Mouse (Mus musculus) adrenal gland (tissue): ENCODE measurements around the gene Tmem39a.

Experiments
- intact Hi-C: fragments of 180-260 bp; cut with DNase I; formaldehyde crosslinking; loops from one replicate; pipeline ENCODE4 v1.15.1; 2025
- long read RNA-seq, 2 experiments: library from polyadenylated mRNA; unstranded; transcript quantifications; one replicate each; pipeline ENCODE4 v2.0.0; 2020; ENCODE audit warnings: borderline replicate concordance in 1 of 2; ENCODE audit not compliant: insufficient replicate concordance in 1 of 2

Gene Tmem39a
- long read RNA-seq, experiment 1, transcript Tmem39a-201 (9 exons, 2,871 nt), result major isoform, 12 of 17 reads
- long read RNA-seq, experiment 1, partial matches to known transcripts, result 0 of 17 reads
- long read RNA-seq, experiment 1, other reads (novel, unspliced or antisense), result 0 of 17 reads
- long read RNA-seq, experiment 2, transcript Tmem39a-201 (9 exons, 2,871 nt), result major isoform, 10 of 17 reads
- long read RNA-seq, experiment 2, partial matches to known transcripts, result 3 of 17 reads
- long read RNA-seq, experiment 2, other reads (novel, unspliced or antisense), result 1 of 17 reads

- intact Hi-C loops, result no loop called here
Measured at GRCm38 (mm10) chr16:38558221-38558748, at the start of gene Tmem39a. Gene Tmem39a (plus strand): TSS chr16:38558698.

DNA sequence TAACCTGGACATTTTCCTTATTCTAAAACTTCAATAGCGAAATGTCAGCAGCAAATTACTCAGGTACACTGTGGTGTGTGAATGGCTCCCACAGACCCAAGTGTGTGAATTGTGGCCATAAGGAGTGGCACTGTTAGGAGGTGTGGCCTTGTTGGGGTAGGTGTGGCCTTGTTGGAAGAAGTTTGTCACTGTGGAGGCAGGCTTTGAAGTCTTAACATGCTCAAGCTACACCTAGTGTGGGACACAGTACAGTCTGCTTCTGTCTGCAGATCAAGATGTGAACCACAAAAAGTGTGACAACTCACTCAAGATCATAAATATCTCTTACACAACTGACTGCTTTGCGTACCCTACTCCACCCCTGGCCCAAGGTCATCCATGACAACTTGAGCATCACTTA is 47.7 kb upstream of the Tmem39a start:
- intact Hi-C loops, result no loop called here

DNA sequence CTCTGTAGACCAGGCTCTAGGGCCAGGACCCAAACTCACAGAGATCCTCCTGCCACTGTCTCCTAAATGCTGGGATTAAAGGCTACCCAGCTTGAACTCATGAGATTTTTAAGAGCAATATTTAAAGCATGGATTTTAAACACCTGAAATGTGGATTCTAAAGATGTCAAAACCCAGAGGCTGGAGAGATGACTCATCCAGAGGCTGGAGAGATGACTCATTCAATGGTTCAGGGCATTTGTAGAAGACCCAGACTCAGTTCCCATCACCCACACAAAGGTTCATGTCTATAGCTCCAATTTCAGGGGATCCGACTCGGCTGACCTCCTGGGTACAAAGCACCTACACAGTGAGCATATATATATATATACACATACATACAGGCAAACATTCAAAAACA is 39.4 kb upstream of the Tmem39a start:
- intact Hi-C loops, result no loop called here

- intact Hi-C loops, result no loop called here
Measured at GRCm38 (mm10) chr16:38521211-38521987, 37.1 kb upstream of the Tmem39a start.

DNA sequence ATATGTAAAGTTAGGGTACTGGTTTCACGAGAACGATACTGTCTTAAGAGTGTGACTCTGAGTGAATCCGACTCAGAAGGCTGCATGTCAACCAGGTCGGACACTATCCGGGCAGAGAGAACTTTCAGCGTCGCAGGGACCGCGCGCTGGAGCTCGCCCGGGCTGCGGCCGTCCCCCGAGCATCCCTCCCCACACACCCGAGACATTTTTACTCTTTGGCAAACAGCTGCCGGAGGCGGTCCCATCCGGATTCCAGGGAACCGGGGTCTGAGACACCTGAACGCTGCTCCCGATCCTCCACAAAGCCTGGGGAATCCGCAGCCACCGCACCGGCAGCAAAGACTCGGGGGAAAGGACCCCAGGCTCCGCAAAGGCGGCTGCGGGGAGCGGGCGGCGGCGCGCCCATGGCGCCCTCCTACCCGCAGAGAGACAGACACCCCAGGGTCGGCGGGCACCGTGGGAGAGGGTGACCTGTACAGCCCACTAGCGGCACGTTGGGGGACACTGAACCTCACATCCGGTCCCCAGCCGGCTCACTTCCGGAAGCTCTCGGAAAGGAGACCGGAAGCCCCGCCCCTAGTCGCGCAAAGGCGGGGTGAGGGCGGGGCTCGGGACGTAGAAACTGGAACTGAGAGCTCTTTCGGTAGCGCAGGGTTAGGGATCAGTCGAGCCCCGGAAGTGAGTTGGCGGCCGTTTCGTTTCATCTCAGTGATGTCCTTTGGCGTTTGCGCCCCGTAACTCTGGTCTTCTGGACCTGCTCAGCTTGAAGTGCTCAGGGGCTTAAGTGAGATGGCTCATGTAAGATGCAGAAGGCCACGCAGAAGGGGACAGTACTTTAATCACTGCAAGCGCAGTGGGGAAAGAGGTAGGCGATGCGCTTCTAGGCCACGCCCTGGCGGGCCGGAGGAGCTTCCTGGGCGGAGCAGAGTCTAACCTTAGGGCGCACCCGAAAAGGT is 36.1 kb upstream of the Tmem39a start, which contains the start of gene Timmdc1:
Timmdc1 (minus strand) TSS at position 535 of the 956 bp plus-strand sequence.
- intact Hi-C loops, result no loop called here

- intact Hi-C loops, result no loop called here
Measured at GRCm38 (mm10) chr16:38526264-38526663, 32.2 kb upstream of the Tmem39a start.

- intact Hi-C loops, result loop anchor here (5.0 to 10.0 kb wide), 2 partner anchors 188 to 276 kb away; no protein-coding TSS in a partner anchor
Measured at GRCm38 (mm10) chr16:38536544-38537146, 21.9 kb upstream of the Tmem39a start.

DNA sequence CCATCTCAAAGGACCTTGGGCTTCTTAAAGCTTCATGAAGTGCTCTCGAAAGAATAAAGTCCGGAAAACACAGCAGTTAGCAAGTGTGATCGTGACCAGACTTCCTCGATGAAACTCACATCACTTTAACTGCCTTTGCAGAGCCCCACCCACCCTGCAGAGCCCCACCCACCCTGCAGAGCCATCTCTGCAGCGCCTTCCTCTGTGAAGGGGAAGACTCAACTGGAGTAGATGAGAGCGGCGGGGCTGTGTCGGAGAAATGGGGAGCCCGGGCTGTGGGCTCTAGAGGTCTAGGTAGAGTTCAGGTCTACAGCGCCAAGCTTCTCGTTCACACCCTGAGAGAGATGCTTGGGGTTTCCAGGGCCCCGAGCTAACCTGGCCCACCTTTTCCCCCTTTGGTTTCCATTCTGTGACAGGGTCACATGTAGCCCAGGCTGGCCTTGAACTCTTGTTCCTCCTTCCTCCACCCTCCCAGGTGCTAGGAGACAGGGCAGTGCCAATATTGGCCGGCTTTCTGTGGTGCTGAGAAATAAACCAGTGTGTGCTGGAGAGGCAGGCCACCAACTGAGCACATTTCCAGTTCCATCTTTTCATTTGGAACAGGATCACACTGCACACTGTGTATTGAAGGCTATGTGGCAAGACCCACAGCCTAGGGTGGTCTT is 19.6 kb upstream of the Tmem39a start:
- intact Hi-C loops, result loop anchor here (5.0 to 10.0 kb wide), 2 partner anchors 186 to 273 kb away; no protein-coding TSS in a partner anchor

GRCm38 (mm10) chr16:38548000-38548399 is 10.5 kb upstream of the Tmem39a start:
- intact Hi-C loops, result no loop called here

DNA sequence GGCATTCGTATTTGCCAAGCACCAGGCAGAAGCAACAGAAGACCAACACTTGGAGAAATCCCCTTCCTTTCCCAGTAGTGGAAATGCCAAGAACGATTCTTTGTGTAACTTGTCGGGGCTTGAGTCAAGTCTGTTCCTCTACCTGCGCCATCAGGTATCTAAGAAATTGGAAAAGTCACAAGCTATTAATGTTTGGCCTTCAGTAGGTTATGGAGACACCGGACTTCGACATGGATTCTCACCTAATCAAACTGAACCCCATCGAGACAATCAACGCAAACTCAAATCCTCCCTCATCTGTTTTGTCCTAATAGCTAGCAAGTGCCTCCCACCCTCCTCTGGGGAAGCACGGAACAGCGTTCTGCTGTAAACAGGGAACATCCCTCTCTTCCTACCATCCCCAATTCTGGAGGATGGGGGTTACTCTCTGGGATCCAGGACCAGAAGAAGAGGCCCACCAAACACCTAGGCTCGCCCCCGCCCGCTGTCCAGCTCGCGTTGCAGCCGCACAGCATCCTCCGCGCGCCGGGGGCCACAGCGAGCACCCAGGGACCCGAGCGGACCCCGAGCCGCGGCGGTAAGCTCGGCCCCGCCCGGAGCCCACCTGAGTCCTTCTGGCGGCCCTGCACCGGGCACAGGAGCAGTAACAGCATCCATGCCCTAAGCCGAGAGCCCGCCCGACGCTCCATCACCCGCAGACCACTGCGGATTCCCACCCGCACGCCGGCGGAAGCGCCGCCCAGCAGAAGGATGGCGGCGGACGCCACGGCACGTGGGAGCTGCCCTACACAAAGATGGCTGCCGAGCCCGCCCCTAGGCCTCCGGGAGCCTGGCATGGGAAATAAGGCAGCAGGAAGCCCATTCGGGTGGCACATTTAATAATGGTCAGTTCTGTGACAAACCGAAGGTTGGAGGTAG is 8.8 kb upstream of the Tmem39a start, which contains the start of gene Poglut1:
Poglut1 (minus strand) TSS at position 780 of the 918 bp plus-strand sequence.
- intact Hi-C loops, result no loop called here

DNA sequence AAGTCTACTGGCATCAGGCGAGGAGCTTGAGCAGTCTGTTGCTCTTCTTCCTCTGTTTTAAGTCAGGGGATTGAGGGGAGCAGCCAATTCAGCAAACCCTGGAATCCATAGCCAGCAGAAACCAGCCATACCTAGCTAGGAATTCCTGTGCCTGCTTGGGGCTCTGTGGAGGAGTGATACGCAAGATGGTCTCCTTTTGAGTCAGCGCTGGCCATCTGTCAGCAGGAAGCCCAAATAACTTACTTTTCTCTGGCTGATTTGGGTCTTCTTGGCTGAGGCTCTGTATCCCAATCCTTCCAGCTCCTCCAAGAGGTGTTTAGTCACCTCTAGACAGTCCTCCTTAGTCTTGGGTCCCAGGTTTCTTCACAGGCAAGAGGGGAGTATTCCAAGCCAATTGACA is 2.5 kb upstream of the Tmem39a start:
- intact Hi-C loops, result no loop called here

DNA sequence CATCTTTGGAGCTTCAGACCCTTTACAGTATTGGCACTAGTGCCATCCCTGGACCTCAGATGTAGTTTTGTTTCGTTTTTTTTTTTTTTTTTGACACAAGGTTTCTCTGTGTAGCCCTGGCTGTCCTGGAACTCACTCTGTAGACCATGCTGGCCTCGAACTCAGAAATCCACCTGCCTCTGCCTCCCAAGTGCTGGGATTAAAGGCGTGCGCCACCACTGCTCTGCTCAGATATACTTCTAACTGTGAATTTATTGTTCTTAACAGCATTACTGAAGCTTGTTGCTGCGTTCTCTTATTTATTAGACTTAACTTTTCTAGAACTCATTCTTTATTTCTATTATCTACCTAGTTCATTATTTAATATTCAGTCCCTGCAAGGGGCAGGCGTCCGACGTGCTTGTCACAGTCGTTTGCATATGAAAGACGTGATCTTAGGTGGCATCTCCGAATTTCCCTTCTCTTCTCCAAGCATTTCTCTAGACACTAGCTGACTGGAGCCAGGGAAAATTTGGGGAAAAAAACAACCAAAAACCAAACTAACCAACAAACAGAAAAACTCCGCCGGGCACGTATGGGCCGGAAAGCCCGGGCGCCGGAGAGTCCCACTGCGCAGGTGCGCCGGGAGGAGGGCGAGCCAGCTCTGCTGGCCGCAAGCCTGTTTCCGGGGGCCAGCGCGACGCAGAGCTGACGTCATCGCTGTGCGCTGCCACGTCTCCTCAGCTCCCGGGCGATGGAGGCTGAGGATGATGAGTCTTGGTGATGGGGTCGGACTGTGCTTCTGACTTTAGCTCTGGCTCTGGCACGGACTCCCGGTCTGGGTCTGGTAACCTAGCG is 3.9 kb downstream of the Tmem39a start:
- intact Hi-C loops, result no loop called here

DNA sequence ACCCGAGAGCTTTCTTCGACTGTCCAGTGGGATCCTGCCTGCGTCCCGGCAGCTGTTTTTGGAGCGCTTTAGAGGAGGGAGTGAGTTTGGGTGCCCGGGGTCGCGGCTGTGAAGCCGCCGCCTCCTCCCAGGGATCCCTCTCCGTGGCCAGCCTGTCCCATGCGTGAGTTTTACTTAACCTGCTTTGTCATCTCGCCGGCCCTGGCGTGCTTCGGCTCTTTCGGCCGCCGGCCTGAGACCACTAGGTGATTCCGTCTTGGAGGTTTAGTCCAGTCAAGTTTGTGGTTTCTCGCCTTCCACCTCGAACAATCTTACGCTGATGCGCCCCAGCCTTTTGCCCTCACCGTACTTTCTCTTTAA is 4.5 kb downstream of the Tmem39a start:
- intact Hi-C loops, result no loop called here

- intact Hi-C loops, result no loop called here
Measured at GRCm38 (mm10) chr16:38563516-38563915, 5.0 kb downstream of the Tmem39a start.

- intact Hi-C loops, result no loop called here
Measured at GRCm38 (mm10) chr16:38568192-38568591, 9.7 kb downstream of the Tmem39a start.

DNA sequence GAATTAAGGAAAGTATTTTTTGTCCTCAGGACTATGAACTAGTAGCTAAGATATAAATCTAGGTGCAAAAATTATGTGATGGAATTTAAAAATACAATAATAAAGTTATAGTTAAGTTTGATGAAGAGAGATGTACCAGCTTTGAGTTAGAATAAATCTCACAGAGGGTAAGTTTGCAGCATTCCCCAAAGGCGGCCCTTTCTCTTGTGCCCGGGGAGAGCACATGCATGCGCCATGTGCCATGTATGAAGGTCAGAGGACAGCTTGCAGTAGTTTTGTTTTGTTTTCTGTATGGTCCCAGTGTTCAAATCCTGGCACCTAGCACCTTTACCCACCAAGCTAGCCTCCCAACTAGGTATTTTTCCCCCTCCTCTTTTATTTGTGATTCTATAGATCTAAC is 13.0 kb downstream of the Tmem39a start:
- intact Hi-C loops, result no loop called here

GRCm38 (mm10) chr16:38584761-38585160 is 26.3 kb downstream of the Tmem39a start:
- intact Hi-C loops, result no loop called here

- intact Hi-C loops, result no loop called here
Measured at GRCm38 (mm10) chr16:38585186-38585585, 26.7 kb downstream of the Tmem39a start.
